Mouse (Mus musculus): ENCODE measurements at regions not wholly inside any gene's neighbourhood (a gene's known extent, or its start where the extent isn't known, plus 50 kb on each side); places are given as distances from the start of the nearest gene placed in this dataset.
A peak's percentile ranks its signal among the peaks of the same experiment; 100 is the strongest.

DNA sequence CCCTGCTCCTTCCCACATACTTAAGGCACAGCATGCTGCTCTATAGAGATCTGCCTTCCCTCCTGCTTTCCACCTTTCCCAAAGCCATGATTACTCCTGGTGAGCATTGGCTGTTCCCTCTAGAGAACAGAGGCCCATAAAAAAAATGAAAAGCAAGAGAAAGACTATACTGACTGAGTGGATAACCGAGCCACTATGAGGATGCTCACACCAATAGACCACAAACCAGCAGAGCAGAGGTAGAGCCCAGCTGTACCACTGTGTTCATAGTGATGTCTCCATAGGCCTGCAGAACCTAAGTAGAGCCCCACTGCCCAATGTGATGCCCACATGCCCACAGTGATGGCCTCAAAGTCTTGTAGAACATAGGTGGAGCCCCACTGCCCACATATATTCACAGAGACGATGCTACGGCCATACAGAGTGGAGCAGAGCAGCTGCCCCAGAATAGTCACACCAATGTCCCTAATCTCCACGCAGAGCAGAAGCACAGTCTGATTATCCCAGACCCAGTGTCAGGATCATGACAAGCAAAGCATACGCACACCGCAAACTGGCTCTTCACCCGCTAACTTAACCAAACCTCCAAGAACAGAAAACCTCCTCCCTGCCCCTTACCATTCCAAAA is 174.8 kb upstream of the Nr4a3 start:
- no peak for DNase-seq (ENCODE audit: low read depth, low spot score)

GRCm38 (mm10) chr4:47870638-47871019 is 174.3 kb upstream of the Nr4a3 start:
- no peak for DNase-seq (ENCODE audit: low read depth, low spot score)

- DNase-seq (ENCODE audit: low read depth, low spot score), result peak; percentile 91
These were observed 163.4 kb upstream of the Nr4a3 start for GRCm38 (mm10) chr4:47881560-47881959.

DNA sequence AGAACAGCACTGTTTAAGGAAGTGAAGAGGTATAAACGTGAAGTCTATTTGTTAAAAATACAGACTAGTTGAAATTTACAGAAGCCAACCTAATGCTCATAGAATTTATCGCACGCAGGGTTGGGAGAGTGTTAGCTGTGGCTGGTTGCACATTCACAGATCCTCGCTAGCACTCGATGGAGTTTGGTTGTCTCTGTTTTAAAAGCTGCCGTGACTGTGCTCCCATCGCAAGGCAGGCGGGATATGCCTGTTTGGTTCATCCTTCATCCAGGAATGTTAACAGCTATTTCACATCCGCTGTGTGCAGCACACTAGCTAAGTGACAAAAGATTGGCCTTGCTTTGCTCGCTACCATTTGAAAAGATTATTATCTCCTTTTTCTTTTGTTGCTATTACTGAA is 162.9 kb upstream of the Nr4a3 start:
- peak; percentile 26 for DNase-seq (ENCODE audit: low read depth, low spot score)

GRCm38 (mm10) chr4:47899579-47899978 is 145.4 kb upstream of the Nr4a3 start:
- peak; percentile 82 for DNase-seq (ENCODE audit: low read depth, low spot score)

GRCm38 (mm10) chr4:47902749-47903148 is 142.2 kb upstream of the Nr4a3 start:
- DNase-seq (ENCODE audit: low read depth, low spot score), result no peak

DNA sequence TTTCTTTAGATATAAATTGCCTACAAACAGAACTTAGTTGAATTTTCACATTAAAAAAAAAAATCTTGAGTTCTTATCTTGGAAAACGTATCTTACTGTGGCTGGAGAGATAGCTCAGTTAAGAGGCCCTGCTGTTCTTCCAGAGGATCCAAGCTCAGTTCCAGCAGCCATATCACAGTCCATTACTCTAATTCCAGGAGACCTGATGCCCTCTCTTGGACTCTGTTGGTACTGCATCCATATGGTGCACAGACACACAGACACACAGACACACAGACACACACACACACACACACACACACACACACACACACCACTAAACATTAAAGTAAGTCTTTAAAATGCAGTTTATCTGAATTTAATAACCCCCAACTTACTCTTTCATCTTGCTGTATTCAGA is 132.7 kb upstream of the Nr4a3 start:
- DNase-seq (ENCODE audit: low read depth, low spot score), result no peak

- DNase-seq (ENCODE audit: low read depth, low spot score), result no peak
These were observed 125.4 kb upstream of the Nr4a3 start for GRCm38 (mm10) chr4:47919576-47919975.

GRCm38 (mm10) chr4:47931464-47931863 is 113.5 kb upstream of the Nr4a3 start:
- DNase-seq (ENCODE audit: low read depth, low spot score), result no peak

DNA sequence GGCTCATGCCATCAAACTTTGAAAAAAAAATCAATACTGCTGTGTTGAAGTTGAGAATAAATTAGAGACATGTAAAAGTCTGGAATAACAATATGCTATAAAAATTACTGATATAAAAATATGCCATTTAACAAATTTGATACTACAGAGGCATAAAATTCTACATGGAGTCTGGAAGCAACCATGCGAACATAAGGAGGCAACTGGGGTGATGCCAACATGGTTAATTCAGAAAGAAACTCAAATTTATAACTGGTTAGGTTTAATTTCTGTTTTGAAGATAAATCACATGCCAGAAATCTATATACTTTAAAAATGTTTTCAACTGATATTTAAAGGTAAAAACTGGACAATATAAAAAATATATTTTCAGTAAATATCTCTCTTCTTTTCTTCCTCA is 111.4 kb upstream of the Nr4a3 start:
- peak; percentile 34 for DNase-seq (ENCODE audit: low read depth, low spot score)

DNA sequence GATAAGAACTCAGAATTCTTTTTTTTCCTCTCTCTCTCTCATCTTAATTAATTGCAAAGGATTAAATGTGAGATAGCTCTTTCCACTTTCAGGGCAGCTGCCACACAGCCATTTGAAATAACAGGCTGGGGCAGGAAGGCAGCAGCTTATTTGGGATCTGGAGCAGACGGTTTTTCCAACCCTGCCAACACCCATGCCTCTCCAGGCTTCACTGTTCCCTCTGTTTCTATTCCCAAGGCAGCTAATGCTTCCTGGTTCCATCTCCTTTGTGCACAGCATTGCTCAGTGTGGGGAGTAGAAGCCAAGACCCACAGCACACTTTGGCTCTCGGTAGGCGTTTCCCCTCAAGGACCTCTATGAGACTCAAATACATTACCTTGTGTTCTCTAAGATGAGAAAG is 109.4 kb upstream of the Nr4a3 start:
- no peak for DNase-seq (ENCODE audit: low read depth, low spot score)

DNA sequence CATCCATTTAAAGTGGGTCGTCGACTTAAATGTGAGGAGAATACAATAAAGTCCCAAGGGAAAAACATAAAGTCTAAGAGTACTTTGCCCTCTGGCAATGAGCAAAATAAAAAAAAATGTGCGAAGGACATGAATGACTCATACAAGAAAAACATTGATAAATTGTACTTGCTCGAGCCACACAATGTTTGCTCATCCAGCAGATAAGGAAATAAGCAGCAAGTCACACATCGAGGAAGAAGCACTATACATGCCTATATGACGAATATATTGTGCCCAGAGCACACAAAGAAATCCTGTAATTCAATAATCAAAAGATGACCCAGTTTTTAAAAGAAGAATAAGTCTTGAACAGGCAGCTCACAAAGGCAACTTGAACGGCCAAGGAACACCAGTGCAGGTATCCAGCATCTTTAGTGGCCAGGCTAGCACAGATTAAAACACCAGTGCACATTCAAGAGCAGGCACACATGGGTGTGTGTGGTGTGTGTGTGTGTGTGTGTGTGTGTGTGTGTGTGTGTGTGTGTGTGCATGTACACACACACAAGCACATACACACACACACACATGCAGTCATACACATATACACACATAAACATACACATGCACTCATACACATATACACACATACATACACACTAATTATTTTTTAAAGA is 108.4 kb upstream of the Nr4a3 start:
- DNase-seq (ENCODE audit: low read depth, low spot score), result no peak

- DNase-seq (ENCODE audit: low read depth, low spot score), result peak; percentile 72
These were observed 96.9 kb upstream of the Nr4a3 start for GRCm38 (mm10) chr4:47947869-47948573.

DNA sequence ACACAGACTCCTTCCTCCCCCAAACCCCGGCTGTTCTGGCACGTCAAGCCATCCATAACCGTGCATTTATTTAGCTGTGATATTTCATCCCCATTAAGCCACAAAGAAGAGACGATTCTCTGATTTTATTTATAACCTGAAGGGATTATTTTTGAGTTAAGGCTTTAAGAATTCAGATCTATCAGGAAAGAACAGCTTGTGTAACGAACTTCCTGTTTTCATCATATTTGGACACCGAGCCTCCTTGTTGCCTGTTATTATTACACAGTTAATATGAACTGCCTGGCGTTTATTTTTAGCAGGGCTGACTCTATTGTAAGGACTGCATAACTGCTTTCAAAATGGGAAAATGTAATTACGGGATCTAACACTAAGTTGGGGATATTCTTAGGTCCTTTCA is 96.2 kb upstream of the Nr4a3 start:
- peak; percentile 29 for DNase-seq (ENCODE audit: low read depth, low spot score)

- DNase-seq (ENCODE audit: low read depth, low spot score), result no peak
These were observed 90.2 kb upstream of the Nr4a3 start for GRCm38 (mm10) chr4:47954576-47955305.

- no peak for DNase-seq (ENCODE audit: low read depth, low spot score)
These were observed 80.3 kb upstream of the Nr4a3 start for GRCm38 (mm10) chr4:47964630-47965029.

- no peak for DNase-seq (ENCODE audit: low read depth, low spot score)
These were observed 73.1 kb upstream of the Nr4a3 start for GRCm38 (mm10) chr4:47971861-47972260.

GRCm38 (mm10) chr4:47979579-47980313 is 65.2 kb upstream of the Nr4a3 start:
- DNase-seq (ENCODE audit: low read depth, low spot score), result peak; percentile 98
